Mouse (Mus musculus) limb, embryonic 12.5 days (tissue): ENCODE data around the gene Wbp1l. TPM values are rescaled to one million over a fixed set of nuclear protein-coding genes. Genes with fewer than 3 reads are reported as not detected.

Experiments used
- polyA plus RNA-seq: library from polyadenylated mRNA; unstranded; fragments of >200 nt; fragmentation: Nextera tagmentation; extraction: Ambion mirVana; gene quantifications from 2 replicates; pipeline ENCODE4 v1.2.1, GENCODE M21; 2016

Wbp1l gene
- polyA plus RNA-seq, 1 experiment from 2014 or later, result 48.6 TPM

Other genes starting within 250 kb of the Wbp1l start
- 2.3 TPM in 2 replicates for gene 2310034G01Rik, start 248.8 kb upstream of the Wbp1l start, polyA plus RNA-seq
- 145 and 147 TPM in 2 replicates for gene Actr1a, start 203.3 kb upstream of the Wbp1l start, polyA plus RNA-seq
- 44.4 and 45.2 TPM in 2 replicates for gene Sufu, start 202.2 kb upstream of the Wbp1l start, polyA plus RNA-seq
- 17.3 and 21.5 TPM in 2 replicates for gene Trim8, start 97.4 kb upstream of the Wbp1l start, polyA plus RNA-seq
- 167 and 173 TPM in 2 replicates for gene Arl3, start 25.9 kb upstream of the Wbp1l start, polyA plus RNA-seq
- gene Sfxn2, start 25.7 kb upstream of the Wbp1l start, polyA plus RNA-seq, result 18.3 and 25.2 TPM in 2 replicates
- gene Cyp17a1, start 74.1 kb downstream of the Wbp1l start, polyA plus RNA-seq, result 0.15 TPM in 1 of 2 replicates, not detected in the other
- gene Borcs7, start 90.8 kb downstream of the Wbp1l start, polyA plus RNA-seq, result 15.8 and 16.9 TPM in 2 replicates
- 34.6 and 37.5 TPM in 2 replicates for gene As3mt, start 108.4 kb downstream of the Wbp1l start, polyA plus RNA-seq
- 2.8 and 2.9 TPM in 2 replicates for gene Cnnm2, start 162.5 kb downstream of the Wbp1l start, polyA plus RNA-seq